Mouse (Mus musculus): ENCODE results near the gene Usp8.

DNA sequence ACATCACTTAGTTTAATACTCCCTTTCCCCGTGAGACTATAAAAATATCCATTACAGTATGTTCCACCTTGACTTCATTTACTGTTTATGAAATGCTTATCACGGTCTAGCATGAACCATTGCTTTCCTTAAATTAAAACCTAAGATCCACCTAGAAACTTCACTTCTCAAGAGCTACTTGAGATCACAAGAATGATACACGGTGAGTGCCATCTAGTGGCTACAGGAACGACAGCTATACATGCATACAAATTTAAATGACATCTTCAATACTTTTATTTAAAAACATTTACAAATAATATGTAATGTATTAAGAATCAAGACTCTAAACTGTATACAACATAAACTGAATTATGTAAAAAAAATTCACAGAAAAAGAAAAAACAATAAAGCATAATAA is 43.6 kb upstream of the Usp8 start:
- TF ChIP-seq CTCF (IDR thresholded peaks at IDR 0.05; ENCODE audit: borderline replicate concordance, control insufficient read depth, extremely low read depth, insufficient read depth, low read length, poor library complexity) = no peak
- TF ChIP-seq POLR2A (IDR thresholded peaks at IDR 0.05; ENCODE audit: control insufficient read depth, extremely low read depth, insufficient read depth, low read length, poor library complexity) = no peak

Data from thymus, adult 2 months (tissue).